In genomic region chr19:5455568-5455967, GRCm38 (mm10) we compare ENCODE assay signal across 9 mouse cellular contexts. TPM values are rescaled to one million over a fixed set of nuclear protein-coding genes. Genes with fewer than 3 reads are reported as not detected.
DNase-seq lines count a peak whose midpoint lies in the region; ATAC-seq and TF ChIP-seq lines count a peak whose summit lies in the region.
"Had no signal": no experiment of that assay in that cellular context is flagged by ENCODE, and none has a peak within 500 bp of the region (broad histone marks: within the 10 kb centered on the region; RNA-seq: fewer than 3 reads in every experiment).

No protein-coding gene starts in this region.

- peak overlapping the region; percentile 85 for H3K9ac ChIP-seq in kidney, embryonic 14.5 days (ENCODE audit: low read depth, low read length)
- H3K9ac ChIP-seq in embryonic facial prominence, embryonic 11.5 days (replicated peaks; ENCODE audit: low read length): 0 out of 2 replicates have a peak overlapping the region, but pooled peaks have one; percentile 23
- peak overlapping the region; percentile 82; the same call in 1 of the 2 replicates for H3K9ac ChIP-seq in hindbrain, postnatal 0 days (replicated peaks; ENCODE audit: low read length)
- 0 out of 2 replicates have a peak overlapping the region, but pooled peaks have one; percentile 29 for H3K9ac ChIP-seq in midbrain, postnatal 0 days (replicated peaks; ENCODE audit: low read length, poor library complexity, severe bottlenecking)

- no peak for TF ChIP-seq CTCF in hindbrain, postnatal 0 days (IDR thresholded peaks at IDR 0.05; ENCODE audit: low read depth)
- no peak for TF ChIP-seq CTCF in midbrain, postnatal 0 days (IDR thresholded peaks at IDR 0.05)

- H3K4me2 ChIP-seq in kidney, embryonic 14.5 days (replicated peaks; ENCODE audit: low read depth, low read length): peak overlapping the region; percentile 98
- peak overlapping the region; percentile 99; the same call in 1 of the 2 replicates for H3K4me2 ChIP-seq in embryonic facial prominence, embryonic 11.5 days (ENCODE audit: low read depth, low read length)
- peak overlapping the region; percentile 96 for H3K4me2 ChIP-seq in hindbrain, postnatal 0 days (ENCODE audit: low read depth, low read length)
- H3K4me2 ChIP-seq in midbrain, postnatal 0 days (ENCODE audit: low read depth, low read length, poor library complexity, severe bottlenecking): peak overlapping the region; percentile 92

- no peaks in the 10 kb centered on the region for H3K9me3 ChIP-seq in kidney, embryonic 14.5 days (ENCODE audit: control insufficient read depth, low read length)
- no peaks in the 10 kb centered on the region for H3K9me3 ChIP-seq in embryonic facial prominence, embryonic 11.5 days (replicated peaks; ENCODE audit: control insufficient read depth, low read length)
- H3K9me3 ChIP-seq in hindbrain, postnatal 0 days (ENCODE audit: low read length): no peaks in the 10 kb centered on the region
- H3K9me3 ChIP-seq in midbrain, postnatal 0 days (ENCODE audit: low read length): no peaks in the 10 kb centered on the region

- H3K36me3 ChIP-seq in kidney, embryonic 14.5 days (ENCODE audit: control insufficient read depth, insufficient read depth, low read length): peaks cover 10% of the 10 kb centered on the region
- H3K36me3 ChIP-seq in embryonic facial prominence, embryonic 11.5 days (replicated peaks; ENCODE audit: control insufficient read depth, insufficient read depth, low read depth, low read length): no peaks in the 10 kb centered on the region
- H3K36me3 ChIP-seq in hindbrain, postnatal 0 days (ENCODE audit: insufficient read depth, low read length): no peaks in the 10 kb centered on the region
- 0 out of 2 replicates have a peak, but pooled peaks cover 4% of the 10 kb centered on the region for H3K36me3 ChIP-seq in midbrain, postnatal 0 days (ENCODE audit: insufficient read depth, low read length)

- peak overlapping the region; percentile 77 for H3K4me3 ChIP-seq in kidney, embryonic 14.5 days (ENCODE audit: low read length)
- H3K4me3 ChIP-seq in embryonic facial prominence, embryonic 11.5 days (ENCODE audit: low read depth, low read length): no peak overlapping the region; the same call in none of the 2 replicates
- H3K4me3 ChIP-seq in hindbrain, postnatal 0 days (ENCODE audit: low read length): peak overlapping the region; percentile 66
- H3K4me3 ChIP-seq in midbrain, postnatal 0 days (ENCODE audit: low read depth, low read length): peak overlapping the region; percentile 80

- no peak for DNase-seq in kidney, adult 9 months
- DNase-seq in embryonic facial prominence, embryonic 11.5 days (ENCODE audit: low spot score): no peak
- no peak for DNase-seq in hindbrain, postnatal 0 days (ENCODE audit: low spot score)
- DNase-seq in midbrain, postnatal 0 days (ENCODE audit: low spot score): no peak
- no peak for DNase-seq in adrenal gland, postnatal 4 days (ENCODE audit: low spot score in 2 of 2)
- no peak for DNase-seq in cerebellum, postnatal 10 days
- DNase-seq in ovary, postnatal 14 days (ENCODE audit: low spot score): no peak

- peaks cover 27% of the 10 kb centered on the region; the same call in 1 of the 2 replicates for H3K4me1 ChIP-seq in kidney, embryonic 14.5 days (ENCODE audit: control insufficient read depth, insufficient read depth, low read length)
- H3K4me1 ChIP-seq in embryonic facial prominence, embryonic 11.5 days (ENCODE audit: control insufficient read depth, insufficient read depth, low read length): peaks cover 6% of the 10 kb centered on the region; the same call in 1 of the 2 replicates
- peaks cover 19% of the 10 kb centered on the region for H3K4me1 ChIP-seq in hindbrain, postnatal 0 days (ENCODE audit: insufficient read depth, low read length)
- peaks cover 13% of the 10 kb centered on the region for H3K4me1 ChIP-seq in midbrain, postnatal 0 days (ENCODE audit: insufficient read depth, low read length)

- ATAC-seq in kidney, embryonic 14.5 days (ENCODE audit: low FRiP score, low TSS enrichment): no peak
- ATAC-seq in embryonic facial prominence, embryonic 11.5 days (replicated peaks; ENCODE audit: insufficient number of reproducible peaks, low FRiP score, low TSS enrichment, low read depth): no peak
- no peak for ATAC-seq in hindbrain, postnatal 0 days
- ATAC-seq in midbrain, postnatal 0 days (ENCODE audit: low FRiP score): no peak

- no peak overlapping the region; the same call in 1 of the 2 replicates for H3K27ac ChIP-seq in kidney, embryonic 14.5 days (ENCODE audit: low read depth, low read length)
- H3K27ac ChIP-seq in embryonic facial prominence, embryonic 11.5 days (replicated peaks; ENCODE audit: low read depth, low read length): no peak overlapping the region
- H3K27ac ChIP-seq in hindbrain, postnatal 0 days: peak overlapping the region; percentile 99; the same call in 1 of the 2 replicates
- no peak overlapping the region for H3K27ac ChIP-seq in midbrain, postnatal 0 days (ENCODE audit: low read depth, low read length)
- H3K27ac ChIP-seq: macrophage had no signal

- H3K27me3 ChIP-seq in kidney, embryonic 14.5 days (ENCODE audit: control insufficient read depth, insufficient read depth, low read length): no peaks in the 10 kb centered on the region
- no peaks in the 10 kb centered on the region for H3K27me3 ChIP-seq in embryonic facial prominence, embryonic 11.5 days (ENCODE audit: control insufficient read depth, insufficient read depth, low read length)
- no peaks in the 10 kb centered on the region for H3K27me3 ChIP-seq in hindbrain, postnatal 0 days (ENCODE audit: insufficient read depth, low read length)
- no peaks in the 10 kb centered on the region for H3K27me3 ChIP-seq in midbrain, postnatal 0 days (ENCODE audit: insufficient read depth, low read length)

- 61% methylated on average over 8 of the region's 8 CpGs for WGBS in kidney, embryonic 14.5 days
- 61% methylated on average over 8 of the region's 8 CpGs for WGBS in embryonic facial prominence, embryonic 11.5 days
- 52% methylated on average over 8 of the region's 8 CpGs for WGBS in hindbrain, postnatal 0 days
- 54% methylated on average over 8 of the region's 8 CpGs for WGBS in midbrain, postnatal 0 days

RNA-seq across cellular contexts. Expression of gene Ccdc85b, which starts 2.1 kb away (rescaled TPM):
- polyA plus RNA-seq in kidney, embryonic 14.5 days (2014; fragmentation: Nextera tagmentation; extraction: Ambion mirVana): 8.5 and 11.3 TPM in 2 replicates
- polyA plus RNA-seq in embryonic facial prominence, embryonic 11.5 days (2014; fragmentation: Nextera tagmentation; extraction: Ambion mirVana): 7.5 and 7.8 TPM in 2 replicates
- 17.4 and 18.5 TPM in 2 replicates for total RNA-seq in hindbrain, postnatal 0 days (2014; rRNA removed)
- 16.0 and 16.1 TPM in 2 replicates for polyA plus RNA-seq in hindbrain, postnatal 0 days (2015; fragmentation: Nextera tagmentation; extraction: Ambion mirVana)
- total RNA-seq in midbrain, postnatal 0 days (2014; rRNA removed): 14.3 and 19.4 TPM in 2 replicates
- polyA plus RNA-seq in midbrain, postnatal 0 days (2015; fragmentation: Nextera tagmentation; extraction: Ambion mirVana): 15.4 and 15.6 TPM in 2 replicates
- total RNA-seq in adrenal gland, postnatal 4 days (2021): 10 to 100 TPM; 10.4 to 10.6 TPM

RNA-seq across cellular contexts. Expression of gene Fibp, which starts 4.8 kb away (rescaled TPM):
- polyA plus RNA-seq in kidney, embryonic 14.5 days (2014; fragmentation: Nextera tagmentation; extraction: Ambion mirVana): 122 and 125 TPM in 2 replicates
- polyA plus RNA-seq in embryonic facial prominence, embryonic 11.5 days (2014; fragmentation: Nextera tagmentation; extraction: Ambion mirVana): 105 and 115 TPM in 2 replicates
- 76.1 and 103 TPM in 2 replicates for total RNA-seq in hindbrain, postnatal 0 days (2014; rRNA removed)
- 172 and 179 TPM in 2 replicates for polyA plus RNA-seq in hindbrain, postnatal 0 days (2015; fragmentation: Nextera tagmentation; extraction: Ambion mirVana)
- 91.4 and 122 TPM in 2 replicates for total RNA-seq in midbrain, postnatal 0 days (2014; rRNA removed)
- 174 and 191 TPM in 2 replicates for polyA plus RNA-seq in midbrain, postnatal 0 days (2015; fragmentation: Nextera tagmentation; extraction: Ambion mirVana)
- total RNA-seq in adrenal gland, postnatal 4 days (2021): 100 to 1,000 TPM; 134 to 137 TPM

RNA-seq across cellular contexts. Expression of gene Fosl1, which starts 8.2 kb away (rescaled TPM):
- not detected in 2 replicates for polyA plus RNA-seq in kidney, embryonic 14.5 days (2014; fragmentation: Nextera tagmentation; extraction: Ambion mirVana)
- polyA plus RNA-seq in embryonic facial prominence, embryonic 11.5 days (2014; fragmentation: Nextera tagmentation; extraction: Ambion mirVana): not detected in 2 replicates
- total RNA-seq in hindbrain, postnatal 0 days (2014; rRNA removed): not detected in 2 replicates
- not detected in 2 replicates for polyA plus RNA-seq in hindbrain, postnatal 0 days (2015; fragmentation: Nextera tagmentation; extraction: Ambion mirVana)
- 0.11 TPM in 1 of 2 replicates, not detected in the other for total RNA-seq in midbrain, postnatal 0 days (2014; rRNA removed)
- polyA plus RNA-seq in midbrain, postnatal 0 days (2015; fragmentation: Nextera tagmentation; extraction: Ambion mirVana): not detected in 2 replicates
- under 1 TPM in 1 of 2 experiments, not detected in 1; 0.20 TPM for total RNA-seq in adrenal gland, postnatal 4 days (2021)
- polyA plus RNA-seq: macrophage had no signal

RNA-seq across cellular contexts. Expression of gene Ctsw, which starts 12.7 kb away (rescaled TPM):
- 0.54 TPM in 2 replicates for polyA plus RNA-seq in kidney, embryonic 14.5 days (2014; fragmentation: Nextera tagmentation; extraction: Ambion mirVana)
- 1.1 and 1.4 TPM in 2 replicates for polyA plus RNA-seq in embryonic facial prominence, embryonic 11.5 days (2014; fragmentation: Nextera tagmentation; extraction: Ambion mirVana)
- total RNA-seq in hindbrain, postnatal 0 days (2014; rRNA removed): 1.2 and 4.5 TPM in 2 replicates
- 1.6 and 2.0 TPM in 2 replicates for polyA plus RNA-seq in hindbrain, postnatal 0 days (2015; fragmentation: Nextera tagmentation; extraction: Ambion mirVana)
- total RNA-seq in midbrain, postnatal 0 days (2014; rRNA removed): 0.33 and 0.94 TPM in 2 replicates
- polyA plus RNA-seq in midbrain, postnatal 0 days (2015; fragmentation: Nextera tagmentation; extraction: Ambion mirVana): 1.5 and 1.9 TPM in 2 replicates
- 1 to 10 TPM in 1 of 2 experiments, under 1 TPM in 1; 0.67 to 1.3 TPM for total RNA-seq in adrenal gland, postnatal 4 days (2021)

RNA-seq across cellular contexts. Expression of gene Efemp2, which starts 18.2 kb away (rescaled TPM):
- polyA plus RNA-seq in kidney, embryonic 14.5 days (2014; fragmentation: Nextera tagmentation; extraction: Ambion mirVana): 109 and 139 TPM in 2 replicates
- polyA plus RNA-seq in embryonic facial prominence, embryonic 11.5 days (2014; fragmentation: Nextera tagmentation; extraction: Ambion mirVana): 80.9 and 91.9 TPM in 2 replicates
- total RNA-seq in hindbrain, postnatal 0 days (2014; rRNA removed): 46.3 and 49.3 TPM in 2 replicates
- 36.5 and 41.7 TPM in 2 replicates for polyA plus RNA-seq in hindbrain, postnatal 0 days (2015; fragmentation: Nextera tagmentation; extraction: Ambion mirVana)
- total RNA-seq in midbrain, postnatal 0 days (2014; rRNA removed): 32.9 and 33.7 TPM in 2 replicates
- 35.2 and 36.1 TPM in 2 replicates for polyA plus RNA-seq in midbrain, postnatal 0 days (2015; fragmentation: Nextera tagmentation; extraction: Ambion mirVana)
- 10 to 100 TPM; 80.0 to 88.0 TPM for total RNA-seq in adrenal gland, postnatal 4 days (2021)

Comparison
In these comparisons a context has a peak if more than half of its experiments do, and no peak if none do; other contexts are left out.
1. H3K9ac ChIP-seq: peak in every context shown above with its lines; median percentile 85 in kidney, embryonic 14.5 days; 82 in hindbrain, postnatal 0 days; 29 in midbrain, postnatal 0 days; 23 in embryonic facial prominence, embryonic 11.5 days.